Mouse (Mus musculus): ENCODE results near the gene Uqcc3.
A peak's percentile ranks its signal among the peaks of the same experiment; 100 is the strongest.
"Not testable (repeated sequence)": the region's sequence is repeated elsewhere in the genome, so short reads cannot be mapped to it uniquely, and the experiment has no call there.

Gene Uqcc3

GRCm38 (mm10) chr19:8850402-8850901 is 30.3 kb downstream of the Uqcc3 start, which contains the start of gene Lrrn4cl:
Lrrn4cl (plus strand) TSS chr19:8850768.
- no peak for DNase-seq (ENCODE audit: low spot score in 2 of 2)

GRCm38 (mm10) chr19:8848356-8848755 is 32.4 kb downstream of the Uqcc3 start:
- DNase-seq (ENCODE audit: low spot score in 2 of 2) = no peak

GRCm38 (mm10) chr19:8844371-8845129 is 36.2 kb downstream of the Uqcc3 start:
- DNase-seq (ENCODE audit: low spot score in 2 of 2) = peak; percentile 76 to 92

GRCm38 (mm10) chr19:8842961-8843360 is 37.8 kb downstream of the Uqcc3 start:
- no peak for DNase-seq (ENCODE audit: low spot score in 2 of 2)

- no peak for DNase-seq (ENCODE audit: low spot score in 2 of 2)
These were observed 39.7 kb downstream of the Uqcc3 start for GRCm38 (mm10) chr19:8841012-8841411.

- peak; percentile 79 to 88 for DNase-seq (ENCODE audit: low spot score in 2 of 2)
These were observed 40.6 kb downstream of the Uqcc3 start for GRCm38 (mm10) chr19:8839908-8840791.

GRCm38 (mm10) chr19:8839103-8839907 is 41.4 kb downstream of the Uqcc3 start, which contains the start of gene Gng3:
Gng3 (minus strand) TSS chr19:8839194.
- peak in 1 of 2 experiments; percentile 64 for DNase-seq (ENCODE audit: low spot score in 2 of 2)

GRCm38 (mm10) chr19:8838041-8838730 is 42.5 kb downstream of the Uqcc3 start:
- peak; percentile 27 to 66 for DNase-seq (ENCODE audit: low spot score in 2 of 2)

- peak; percentile 83 to 92 for DNase-seq (ENCODE audit: low spot score in 2 of 2)
These were observed 43.4 kb downstream of the Uqcc3 start, which contains the start of gene Bscl2 for GRCm38 (mm10) chr19:8837251-8837791. Bscl2 (plus strand) TSS chr19:8837467.

GRCm38 (mm10) chr19:8836327-8836726 is 44.4 kb downstream of the Uqcc3 start:
- not testable (repeated sequence) for DNase-seq (ENCODE audit: low spot score in 2 of 2)

- DNase-seq (ENCODE audit: low spot score in 2 of 2) = no peak
These were observed 47.8 kb downstream of the Uqcc3 start for GRCm38 (mm10) chr19:8832971-8833370.

- no peak for DNase-seq (ENCODE audit: low spot score in 2 of 2)
These were observed 49.5 kb downstream of the Uqcc3 start for GRCm38 (mm10) chr19:8831262-8831661.

- no peak for DNase-seq (ENCODE audit: low spot score in 2 of 2)
These were observed 50.1 kb downstream of the Uqcc3 start for GRCm38 (mm10) chr19:8830664-8831063.

All from spleen, postnatal 4 days (tissue).